Mouse (Mus musculus) heart, postnatal 14 days (tissue): Measurements from ENCODE around the gene a. TPM values are rescaled to one million over a fixed set of nuclear protein-coding genes. Genes with fewer than 3 reads are reported as not detected.
"Not testable (repeated sequence)": the region's sequence is repeated elsewhere in the genome, so short reads cannot be mapped to it uniquely, and the experiment has no call there.

Source experiments
- DNase-seq, 2 experiments: peaks; one replicate each; pipeline ENCODE4 v3.0.0; 2021 to 2022
- intact Hi-C: fragments of 180-260 bp; cut with DNase I; formaldehyde crosslinking; loops from one replicate; pipeline ENCODE4 v1.15.1; 2025
- total RNA-seq, 2 experiments: library from RNA; stranded (reverse); gene quantifications; 2 replicates each; pipeline ENCODE4 v1.2.3; 2021

Gene a
- total RNA-seq, 2 experiments from 2014 or later = not detected

GRCm38 (mm10) chr2:154915922-154916541, 124.8 kb downstream of the a start:
- intact Hi-C loops = no loop called here

GRCm38 (mm10) chr2:154916547-154916946, 125.3 kb downstream of the a start:
- intact Hi-C loops = no loop called here

More at GRCm38 (mm10) chr2:154915922-154916541, 124.8 kb downstream of the a start:
- DNase-seq = no peak

GRCm38 (mm10) chr2:154917866-154918641, 126.9 kb downstream of the a start:
- no peak for DNase-seq
- intact Hi-C loops = no loop called here

More at GRCm38 (mm10) chr2:154916547-154916946, 125.3 kb downstream of the a start:
- peak; percentile 5 to 31 for DNase-seq

GRCm38 (mm10) chr2:154920896-154921295, 129.7 kb downstream of the a start:
- intact Hi-C loops = loop anchor here (2.0 kb wide), 1 partner anchor 50 kb away; no protein-coding TSS in a partner anchor
- DNase-seq = no peak

- intact Hi-C loops, DNase-seq: not testable (repeated sequence)
Observed at GRCm38 (mm10) chr2:154922134-154922533, 130.9 kb downstream of the a start.

- DNase-seq = no peak
- intact Hi-C loops = no loop called here
Observed at GRCm38 (mm10) chr2:154925411-154926031, 134.3 kb downstream of the a start.

GRCm38 (mm10) chr2:154926843-154927242, 135.6 kb downstream of the a start:
- no peak for DNase-seq
- intact Hi-C loops = no loop called here

GRCm38 (mm10) chr2:154928298-154928697, 137.1 kb downstream of the a start:
- DNase-seq = no peak
- intact Hi-C loops = no loop called here

GRCm38 (mm10) chr2:154933884-154934283, 142.7 kb downstream of the a start:
- intact Hi-C loops = no loop called here
- no peak for DNase-seq

- intact Hi-C loops = no loop called here
- no peak for DNase-seq
Observed at GRCm38 (mm10) chr2:154936106-154936505, 144.9 kb downstream of the a start.

- DNase-seq = no peak
- intact Hi-C loops = no loop called here
Observed at GRCm38 (mm10) chr2:154936536-154937155, 145.4 kb downstream of the a start.

GRCm38 (mm10) chr2:154937547-154938390, 146.6 kb downstream of the a start:
- intact Hi-C loops = no loop called here
- DNase-seq = no peak

GRCm38 (mm10) chr2:154941952-154942351, 150.8 kb downstream of the a start:
- intact Hi-C loops = loop anchor here (5.0 kb wide), 2 partner anchors 295 to 530 kb away; no protein-coding TSS in a partner anchor

GRCm38 (mm10) chr2:154942546-154942945, 151.3 kb downstream of the a start:
- DNase-seq = no peak
- intact Hi-C loops = loop anchor here (5.0 kb wide), 2 partner anchors 295 to 530 kb away; no protein-coding TSS in a partner anchor

More at GRCm38 (mm10) chr2:154941952-154942351, 150.8 kb downstream of the a start:
- no peak for DNase-seq

GRCm38 (mm10) chr2:154943101-154943500, 151.9 kb downstream of the a start:
- intact Hi-C loops = loop anchor here (5.0 kb wide), 2 partner anchors 296 to 531 kb away; no protein-coding TSS in a partner anchor
- peak; percentile 86 to 91 for DNase-seq

- DNase-seq = no peak
- intact Hi-C loops = no loop called here
Observed at GRCm38 (mm10) chr2:154946921-154947320, 155.7 kb downstream of the a start.

GRCm38 (mm10) chr2:154949352-154949751, 158.2 kb downstream of the a start:
- no peak for DNase-seq
- intact Hi-C loops = no loop called here

- intact Hi-C loops = no loop called here
- no peak for DNase-seq
Observed at GRCm38 (mm10) chr2:154949877-154950276, 158.7 kb downstream of the a start.

- intact Hi-C loops = no loop called here
- DNase-seq = no peak
Observed at GRCm38 (mm10) chr2:154950601-154951000, 159.4 kb downstream of the a start.

GRCm38 (mm10) chr2:154959486-154959885, 168.3 kb downstream of the a start:
- intact Hi-C loops = no loop called here
- DNase-seq = no peak
